Comparison of ENCODE assay signal across 19 mouse cellular contexts in the genomic region with DNA sequence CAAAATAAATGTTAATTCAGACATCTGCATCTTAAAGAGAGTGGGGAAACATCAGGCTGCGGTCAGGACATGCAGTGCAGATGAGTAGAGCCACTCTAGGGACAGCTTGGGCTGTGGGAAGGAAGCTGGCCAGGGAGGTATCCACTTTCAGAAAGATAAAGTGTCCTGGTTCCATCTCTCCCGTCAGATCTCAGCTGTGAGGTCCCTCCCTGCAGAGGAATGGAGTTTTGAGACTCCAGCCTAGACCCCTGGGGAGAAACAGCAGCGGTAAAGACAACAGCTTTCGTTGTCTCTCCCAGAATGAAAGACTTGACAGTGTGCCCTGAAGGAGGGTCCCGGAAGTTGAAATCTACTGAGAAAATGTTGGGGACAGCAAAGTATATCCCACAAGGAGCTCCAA.
"Had no signal": no experiment of that assay in that cellular context is flagged by ENCODE, and none has a peak within 500 bp of the region (broad histone marks: within the 10 kb centered on the region; RNA-seq: fewer than 3 reads in every experiment).

No protein-coding gene starts in this region.

- DNase-seq: kidney, postnatal 10 days; kidney, postnatal 36 days; left cerebral cortex, postnatal 4 days; liver, postnatal 0 days; lung, embryonic 14.5 days; right cerebral cortex, adult 18-20 months; right cerebral cortex, postnatal 14 days; right cerebral cortex, postnatal 4 days; thymus, postnatal 25 days had no signal

- H3K36me3 ChIP-seq: limb, embryonic 12.5 days; limb, embryonic 15.5 days; midbrain, embryonic 12.5 days; midbrain, embryonic 15.5 days; neural tube, embryonic 12.5 days; neural tube, embryonic 15.5 days had no signal

- H3K4me3 ChIP-seq: limb, embryonic 12.5 days; limb, embryonic 15.5 days; midbrain, embryonic 12.5 days; midbrain, embryonic 15.5 days; neural tube, embryonic 12.5 days; neural tube, embryonic 15.5 days had no signal

- H3K27me3 ChIP-seq: limb, embryonic 12.5 days; limb, embryonic 15.5 days; midbrain, embryonic 12.5 days; midbrain, embryonic 15.5 days; neural tube, embryonic 12.5 days; neural tube, embryonic 15.5 days had no signal

- H3K4me1 ChIP-seq: limb, embryonic 12.5 days; midbrain, embryonic 12.5 days; midbrain, embryonic 15.5 days; neural tube, embryonic 12.5 days; neural tube, embryonic 15.5 days had no signal

- H3K4me2 ChIP-seq: limb, embryonic 12.5 days; limb, embryonic 15.5 days; liver, embryonic 11.5 days; lung, embryonic 14.5 days; midbrain, embryonic 12.5 days; midbrain, embryonic 15.5 days; neural tube, embryonic 12.5 days; neural tube, embryonic 15.5 days had no signal

- ATAC-seq: liver, postnatal 0 days; lung, postnatal 0 days; midbrain, embryonic 15.5 days had no signal

- H3K27ac ChIP-seq: limb, embryonic 12.5 days; limb, embryonic 15.5 days; liver, embryonic 14.5 days; macrophage; midbrain, embryonic 12.5 days; midbrain, embryonic 15.5 days; neural tube, embryonic 12.5 days; neural tube, embryonic 15.5 days had no signal

- H3K9me3 ChIP-seq: limb, embryonic 12.5 days; limb, embryonic 15.5 days; midbrain, embryonic 12.5 days; midbrain, embryonic 15.5 days; neural tube, embryonic 12.5 days; neural tube, embryonic 15.5 days had no signal

- H3K9ac ChIP-seq: limb, embryonic 12.5 days; limb, embryonic 15.5 days; liver, embryonic 14.5 days; liver, postnatal 0 days; lung, embryonic 14.5 days; midbrain, embryonic 12.5 days; midbrain, embryonic 15.5 days; neural tube, embryonic 12.5 days; neural tube, embryonic 15.5 days had no signal
